Comparison of ENCODE assay signal across 12 mouse cellular contexts in the genomic region with DNA sequence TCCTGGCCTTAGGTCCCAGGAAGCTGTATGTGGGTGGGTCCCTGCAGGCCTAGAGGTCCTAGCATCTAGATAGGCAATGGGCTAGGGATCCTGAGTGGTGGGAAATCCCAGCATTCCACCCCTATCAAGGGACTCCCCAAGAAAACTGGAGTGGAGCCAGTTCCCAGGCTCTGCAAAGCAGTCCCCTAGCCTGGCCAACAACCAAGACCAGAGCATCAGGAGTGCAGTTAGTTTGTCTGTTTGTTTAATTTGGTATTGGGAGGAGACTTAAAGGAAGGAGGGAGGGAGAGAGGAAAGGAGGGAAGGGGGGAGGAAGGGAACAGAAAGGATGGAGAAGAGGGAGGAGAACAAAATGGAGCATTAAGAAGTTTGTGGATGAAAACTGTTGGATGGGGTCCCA. TPM values are rescaled to one million over a fixed set of nuclear protein-coding genes. Genes with fewer than 3 reads are reported as not detected.
A peak's percentile ranks its signal among the peaks of the same experiment; 100 is the strongest.
DNase-seq lines count a peak whose midpoint lies in the region; ATAC-seq and TF ChIP-seq lines count a peak whose summit lies in the region.
"Had no signal": no experiment of that assay in that cellular context is flagged by ENCODE, and none has a peak within 500 bp of the region (broad histone marks: within the 10 kb centered on the region; RNA-seq: fewer than 3 reads in every experiment).

No protein-coding gene starts in this region.

- no peaks in the 10 kb centered on the region for H3K27me3 ChIP-seq in embryonic facial prominence, embryonic 14.5 days (replicated peaks; ENCODE audit: control insufficient read depth, insufficient read depth, low read length)
- peaks cover 19% of the 10 kb centered on the region for H3K27me3 ChIP-seq in heart, embryonic 15.5 days
- no peaks in the 10 kb centered on the region for H3K27me3 ChIP-seq in lung, postnatal 0 days (replicated peaks; ENCODE audit: insufficient read depth, low read length)

- no peak for TF ChIP-seq CTCF in lung, postnatal 0 days (IDR thresholded peaks at IDR 0.05)
- no peak for TF ChIP-seq CTCF in left cerebral cortex, adult 2 months (IDR thresholded peaks at IDR 0.05)

- H3K36me3 ChIP-seq in embryonic facial prominence, embryonic 14.5 days (ENCODE audit: control insufficient read depth, insufficient read depth, low read length): no peaks in the 10 kb centered on the region
- no peaks in the 10 kb centered on the region for H3K36me3 ChIP-seq in heart, embryonic 15.5 days
- H3K36me3 ChIP-seq in lung, postnatal 0 days (ENCODE audit: insufficient read depth, low read length): no peaks in the 10 kb centered on the region

- ATAC-seq in embryonic facial prominence, embryonic 14.5 days (ENCODE audit: low read depth): peak; percentile 16; the same call in 1 of the 2 replicates
- ATAC-seq in heart, embryonic 15.5 days (replicated peaks; ENCODE audit: insufficient number of reproducible peaks, insufficient read depth, low FRiP score, low read depth): peak; percentile 43
- ATAC-seq in lung, postnatal 0 days: peak; percentile 45
- ATAC-seq in megakaryocyte-erythroid progenitor cell, adult 5-6 weeks (replicated peaks; ENCODE audit: low FRiP score, low TSS enrichment, poor library complexity, severe bottlenecking): no peak

- H3K27ac ChIP-seq in embryonic facial prominence, embryonic 14.5 days (replicated peaks; ENCODE audit: low read depth, low read length): peak overlapping the region; percentile 12; the same call in 1 of the 2 replicates
- H3K27ac ChIP-seq in heart, embryonic 15.5 days: peak overlapping the region; percentile 60; the same call in 1 of the 2 replicates
- no peak overlapping the region for H3K27ac ChIP-seq in lung, postnatal 0 days (ENCODE audit: low read length)
- no peak overlapping the region for H3K27ac ChIP-seq in left cerebral cortex, adult 2 months

- peak; percentile 50 for DNase-seq in left cerebral cortex, postnatal 4 days
- DNase-seq in left cerebral cortex, postnatal 14 days (ENCODE audit: low spot score in 2 of 2): no peak
- peak; percentile 83 for DNase-seq in embryonic facial prominence, embryonic 14.5 days (ENCODE audit: low spot score)
- DNase-seq in lung, postnatal 0 days (ENCODE audit: low spot score): peak; percentile 58
- DNase-seq in left cerebral cortex, adult 2 months (ENCODE audit: extremely low spot score in 1 of 2, low spot score in 2 of 2): no peak
- no peak for DNase-seq in urinary bladder, postnatal 25 days (ENCODE audit: low spot score)

- no peaks in the 10 kb centered on the region for H3K9me3 ChIP-seq in embryonic facial prominence, embryonic 14.5 days (ENCODE audit: control insufficient read depth, low read length)
- H3K9me3 ChIP-seq in heart, embryonic 15.5 days (replicated peaks): no peaks in the 10 kb centered on the region
- H3K9me3 ChIP-seq in lung, postnatal 0 days (ENCODE audit: low read length): no peaks in the 10 kb centered on the region

- H3K9ac ChIP-seq in embryonic facial prominence, embryonic 14.5 days (ENCODE audit: low read depth, low read length): no peak overlapping the region
- H3K9ac ChIP-seq in heart, embryonic 15.5 days: no peak overlapping the region
- no peak overlapping the region for H3K9ac ChIP-seq in lung, postnatal 0 days (replicated peaks; ENCODE audit: low read depth)

- no peak for TF ChIP-seq EP300 in lung, postnatal 0 days (IDR thresholded peaks at IDR 0.05)

- intact Hi-C loops in left cerebral cortex, postnatal 4 days (cut with DNase I): no loop called here
- intact Hi-C loops in left cerebral cortex, postnatal 14 days (cut with DNase I): no loop called here
- intact Hi-C loops in left cerebral cortex, adult 2 months (cut with DNase I): no loop called here

- H3K4me1 ChIP-seq in embryonic facial prominence, embryonic 14.5 days (ENCODE audit: control insufficient read depth, insufficient read depth, low read length): peaks cover 19% of the 10 kb centered on the region
- peaks cover 20% of the 10 kb centered on the region for H3K4me1 ChIP-seq in heart, embryonic 15.5 days (replicated peaks)
- 0 out of 2 replicates have a peak, but pooled peaks cover 4% of the 10 kb centered on the region for H3K4me1 ChIP-seq in lung, postnatal 0 days (ENCODE audit: insufficient read depth, low read depth, low read length)

- no peak overlapping the region for H3K4me3 ChIP-seq in embryonic facial prominence, embryonic 14.5 days (ENCODE audit: low read depth, low read length)
- no peak overlapping the region; the same call in 1 of the 2 replicates for H3K4me3 ChIP-seq in heart, embryonic 15.5 days
- no peak overlapping the region for H3K4me3 ChIP-seq in lung, postnatal 0 days (ENCODE audit: low read depth, low read length)
- H3K4me3 ChIP-seq in left cerebral cortex, adult 2 months: no peak overlapping the region

- H3K4me2 ChIP-seq in embryonic facial prominence, embryonic 14.5 days (ENCODE audit: low read depth, low read length): no peak overlapping the region
- peak overlapping the region; percentile 58 for H3K4me2 ChIP-seq in heart, embryonic 15.5 days
- peak overlapping the region; percentile 19; the same call in 1 of the 2 replicates for H3K4me2 ChIP-seq in lung, postnatal 0 days (replicated peaks; ENCODE audit: low read depth, low read length)

RNA-seq across cellular contexts. Expression of a gene that starts 5.7 kb away (rescaled TPM):
- total RNA-seq in left cerebral cortex, postnatal 4 days (2021): under 1 TPM; 0.40 to 0.79 TPM
- under 1 TPM; 0.51 to 0.64 TPM for total RNA-seq in left cerebral cortex, postnatal 14 days (2021)
- 0.86 and 1.1 TPM in 2 replicates for polyA plus RNA-seq in embryonic facial prominence, embryonic 14.5 days (2014; fragmentation: Nextera tagmentation; extraction: Ambion mirVana)
- polyA plus RNA-seq in heart, embryonic 15.5 days (2015; fragmentation: Nextera tagmentation; extraction: Ambion mirVana): 0.42 and 0.44 TPM in 2 replicates
- 2.4 and 2.7 TPM in 2 replicates for polyA plus RNA-seq in lung, postnatal 0 days (2015; fragmentation: Nextera tagmentation; extraction: Ambion mirVana)
- not detected in 2 replicates for total RNA-seq in megakaryocyte-erythroid progenitor cell, adult 5-6 weeks (2014; fragmentation: Nextera tagmentation)
- 0.11 TPM in 1 of 2 replicates, not detected in the other for total RNA-seq in megakaryocyte-erythroid progenitor cell, adult 5-6 weeks (2017)
- total RNA-seq in left cerebral cortex, adult 2 months (2021): 1 to 10 TPM in 1 of 2 experiments, under 1 TPM in 1; 0.84 to 1.3 TPM
- total RNA-seq: granulocyte monocyte progenitor cell, adult 5-6 weeks had no signal

RNA-seq across cellular contexts. Expression of a gene that starts 43.7 kb away (rescaled TPM):
- not detected for total RNA-seq in left cerebral cortex, postnatal 4 days (2021)
- total RNA-seq in left cerebral cortex, postnatal 14 days (2021): not detected
- polyA plus RNA-seq in embryonic facial prominence, embryonic 14.5 days (2014; fragmentation: Nextera tagmentation; extraction: Ambion mirVana): not detected in 2 replicates
- polyA plus RNA-seq in heart, embryonic 15.5 days (2015; fragmentation: Nextera tagmentation; extraction: Ambion mirVana): not detected in 2 replicates
- not detected in 2 replicates for polyA plus RNA-seq in lung, postnatal 0 days (2015; fragmentation: Nextera tagmentation; extraction: Ambion mirVana)
- total RNA-seq in megakaryocyte-erythroid progenitor cell, adult 5-6 weeks (2014; fragmentation: Nextera tagmentation): not detected in 2 replicates
- not detected in 2 replicates for total RNA-seq in megakaryocyte-erythroid progenitor cell, adult 5-6 weeks (2017)
- total RNA-seq in left cerebral cortex, adult 2 months (2021): not detected
- total RNA-seq: granulocyte monocyte progenitor cell, adult 5-6 weeks had no signal
- polyA plus RNA-seq: embryonic facial prominence, embryonic 11.5 days; limb, embryonic 11.5 days; small intestine, adult 2 months had no signal

Comparison
In these comparisons a context has a peak if more than half of its experiments do, and no peak if none do; other contexts are left out.
1. DNase-seq: peak in left cerebral cortex, postnatal 4 days (single experiment), embryonic facial prominence, embryonic 14.5 days (single experiment) and lung, postnatal 0 days (single experiment); none in left cerebral cortex, postnatal 14 days (0 of 2), left cerebral cortex, adult 2 months (0 of 2) and urinary bladder, postnatal 25 days (single experiment).
2. H3K27ac ChIP-seq: peak in embryonic facial prominence, embryonic 14.5 days (single experiment) and heart, embryonic 15.5 days (single experiment); none in lung, postnatal 0 days (single experiment) and left cerebral cortex, adult 2 months (single experiment).